Mouse (Mus musculus) mouse embryonic stem cell (cell line): ENCODE measurements around the gene Fthl17f.
"Not testable (repeated sequence)": the region's sequence is repeated elsewhere in the genome, so short reads cannot be mapped to it uniquely, and the experiment has no call there.

Experiments used
- in situ Hi-C, 2 experiments: fragments of 300-500 bp; cut with MboI; formaldehyde crosslinking; loops; 1 replicate in 1 of 2; 3 replicates in 1 of 2; pipeline ENCODE4 v1.14.3; 2019 to 2020; ENCODE audit warnings: low sequenced_read_pairs in 2 of 2, low pct_unique_long_range_greater_than_20kb in 1 of 2, mixed read lengths in 1 of 2; ENCODE audit not compliant: unreplicated experiment in 1 of 2

Fthl17f gene

DNA sequence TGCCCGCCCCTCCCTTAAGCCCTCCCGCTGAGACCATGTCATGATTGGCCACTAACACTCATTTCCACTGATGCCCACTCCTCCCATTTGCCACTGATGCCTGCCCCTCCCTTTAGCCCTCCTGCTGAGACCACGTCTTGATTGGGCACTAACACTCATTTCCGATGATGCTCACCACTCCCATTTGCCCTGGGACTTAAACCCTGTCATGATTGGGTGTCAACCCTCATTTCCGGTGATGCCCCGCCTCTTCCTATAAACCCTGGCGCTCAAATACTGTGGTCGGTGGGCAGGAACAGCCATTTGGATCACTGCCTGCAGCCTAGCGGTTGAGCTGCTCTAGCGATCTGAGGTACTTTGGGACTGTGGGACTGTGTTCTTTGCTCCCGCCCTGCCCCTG lies at the start of gene Fthl17f:
Gene Fthl17f (plus strand): TSS at position 301 of the 400 bp plus-strand sequence.
- in situ Hi-C loops = not testable (repeated sequence)

DNA sequence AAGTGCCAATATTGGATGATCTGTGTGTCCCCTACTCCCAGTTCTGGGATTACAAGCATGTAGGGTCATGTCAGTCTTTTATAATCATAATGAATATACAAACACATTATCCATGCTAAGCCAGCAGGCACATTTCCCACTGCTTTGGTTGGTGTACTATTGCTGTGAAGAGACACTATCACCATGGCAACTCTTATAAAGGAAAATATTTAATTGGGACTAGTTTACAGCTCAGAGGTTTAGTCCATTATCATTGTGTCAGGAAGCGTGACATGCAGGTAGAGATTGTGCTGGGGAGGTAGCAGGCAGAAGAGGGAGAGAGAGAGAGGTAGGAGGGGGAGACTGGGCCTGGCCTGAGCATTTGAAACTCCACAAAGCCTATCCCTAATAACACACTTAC lies 46.7 kb upstream of the Fthl17f start:
- in situ Hi-C loops = no loop called here

DNA sequence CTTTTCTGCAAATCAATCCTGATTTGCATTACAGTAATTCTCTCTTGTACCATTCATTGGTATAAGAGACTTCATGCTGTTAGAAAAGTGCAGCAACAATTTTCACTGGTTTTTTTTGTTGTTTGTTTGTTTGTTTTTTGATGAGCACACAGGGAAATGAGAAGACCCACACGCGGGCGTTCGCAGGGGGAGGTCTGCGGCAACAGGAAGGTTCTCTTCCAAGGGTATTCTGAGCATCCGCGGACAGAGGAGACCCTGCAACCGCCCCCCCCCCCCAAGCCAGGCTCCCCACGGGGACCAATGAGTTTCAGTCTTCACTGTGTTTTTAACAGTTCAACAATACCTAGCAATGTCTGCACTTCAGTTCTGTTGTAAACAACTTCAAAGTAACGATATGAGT lies 43.3 kb upstream of the Fthl17f start:
- in situ Hi-C loops = no loop called here

DNA sequence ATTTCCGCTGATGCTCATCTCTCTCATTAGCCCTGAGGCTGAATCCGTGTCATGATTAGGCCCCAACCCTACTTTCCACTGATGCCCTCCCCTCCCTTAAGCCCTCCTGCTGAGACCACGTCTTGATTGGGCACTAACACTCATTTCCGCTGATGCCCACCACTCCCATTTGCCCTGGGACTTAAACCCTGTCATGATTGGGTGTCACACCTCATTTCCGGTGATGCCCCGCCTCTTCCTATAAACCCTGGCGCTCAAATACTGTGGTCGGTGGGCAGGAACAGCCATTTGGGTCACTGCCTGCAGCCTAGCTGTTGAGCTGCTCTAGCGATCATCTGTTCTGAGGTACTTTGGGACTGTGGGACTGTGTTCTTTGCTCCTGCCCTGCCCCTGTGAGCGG lies 29.6 kb upstream of the Fthl17f start, which contains the start of gene Fthl17e:
Gene Fthl17e (plus strand): TSS at position 301 of the 400 bp plus-strand sequence.
- in situ Hi-C loops = not testable (repeated sequence)

DNA sequence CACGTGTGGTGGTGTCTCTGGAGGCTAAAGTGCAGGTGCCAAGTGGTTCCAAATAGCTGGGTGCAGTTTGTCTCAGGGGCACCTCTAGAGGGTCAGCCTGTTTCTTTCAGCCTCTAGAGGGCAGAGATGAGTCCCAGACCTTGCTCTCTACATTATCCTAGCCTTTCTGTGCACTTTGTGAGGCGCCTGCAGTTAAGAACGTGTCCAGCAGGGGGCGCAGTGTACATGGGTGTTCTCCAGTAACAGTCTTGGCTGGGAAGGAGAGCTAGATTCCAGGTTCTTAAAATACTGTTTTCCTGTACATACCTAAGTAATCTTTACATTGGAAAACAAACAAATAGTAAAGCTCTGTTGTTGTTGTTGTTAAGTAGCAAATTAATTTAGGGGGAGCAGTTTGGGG lies 21.2 kb upstream of the Fthl17f start:
- in situ Hi-C loops = not testable (repeated sequence)

DNA sequence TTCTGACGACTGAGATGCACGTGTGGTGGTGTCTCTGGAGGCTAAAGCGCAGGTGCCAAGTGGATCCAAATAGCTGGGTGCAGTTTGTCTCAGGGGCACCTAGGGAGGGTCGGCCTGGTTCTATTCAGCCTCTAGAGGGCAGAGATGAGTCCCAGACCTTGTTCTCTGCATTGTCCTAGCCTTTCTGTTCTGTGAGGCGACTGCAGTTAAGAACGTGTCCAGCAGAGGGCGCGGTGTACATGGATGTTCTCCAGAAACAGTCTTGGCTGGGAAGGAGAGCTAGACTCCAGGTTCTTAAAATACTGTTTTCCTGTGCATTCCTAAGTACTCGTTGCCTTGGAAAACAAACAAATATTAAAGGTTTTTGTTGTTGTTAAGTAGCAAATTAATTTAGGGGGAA lies 1.9 kb upstream of the Fthl17f start:
- in situ Hi-C loops = not testable (repeated sequence)

DNA sequence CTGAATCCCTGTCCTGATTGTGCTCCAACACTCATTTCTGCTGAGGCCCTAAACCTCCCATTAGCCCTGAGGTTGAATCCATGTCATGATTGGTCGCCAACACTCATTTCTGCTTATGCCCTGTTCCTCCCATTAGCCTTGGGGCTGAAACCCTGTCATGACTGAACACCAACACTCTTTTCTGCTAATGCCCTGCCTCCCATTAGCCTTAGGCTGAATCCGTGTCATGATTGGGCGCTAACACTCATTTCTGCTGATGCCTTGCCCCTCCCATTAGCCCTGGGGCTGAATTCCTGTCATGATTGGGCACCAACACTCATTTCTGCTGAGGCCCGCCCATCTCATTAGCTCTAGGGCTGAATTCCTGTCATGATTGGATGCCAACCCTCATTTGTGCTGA lies 714 bp upstream of the Fthl17f start:
- in situ Hi-C loops = no loop called here

DNA sequence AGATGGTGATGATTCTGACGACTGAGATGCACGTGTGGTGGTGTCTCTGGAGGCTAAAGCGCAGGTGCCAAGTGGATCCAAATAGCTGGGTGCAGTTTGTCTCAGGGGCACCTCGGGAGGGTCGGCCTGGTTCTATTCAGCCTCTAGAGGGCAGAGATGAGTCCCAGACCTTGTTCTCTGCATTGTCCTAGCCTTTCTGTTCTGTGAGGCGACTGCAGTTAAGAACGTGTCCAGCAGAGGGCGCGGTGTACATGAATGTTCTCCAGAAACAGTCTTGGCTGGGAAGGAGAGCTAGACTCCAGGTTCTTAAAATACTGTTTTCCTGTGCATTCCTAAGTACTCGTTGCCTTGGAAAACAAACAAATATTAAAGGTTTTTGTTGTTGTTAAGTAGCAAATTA lies 14.9 kb downstream of the Fthl17f start:
- in situ Hi-C loops = not testable (repeated sequence)

DNA sequence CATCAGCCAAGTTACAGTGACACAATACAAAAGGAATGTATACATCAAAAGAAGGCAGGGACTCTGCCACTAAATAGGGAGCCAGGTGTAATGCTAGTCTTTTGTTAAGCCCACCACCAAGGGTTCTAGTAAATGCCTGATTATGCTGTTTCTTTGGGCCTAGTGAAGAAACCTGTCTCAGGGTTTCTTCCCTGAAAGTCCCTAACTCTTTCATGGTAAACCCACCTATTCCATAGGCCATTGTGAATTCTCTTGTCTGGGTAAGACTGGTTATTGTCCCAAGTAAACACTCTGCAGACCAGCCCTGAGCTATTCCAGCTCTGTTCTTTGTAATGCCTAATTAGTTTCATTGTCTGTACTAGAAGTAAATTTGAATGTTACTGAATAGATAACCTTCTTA lies 32.3 kb downstream of the Fthl17f start:
- in situ Hi-C loops = not testable (repeated sequence)

DNA sequence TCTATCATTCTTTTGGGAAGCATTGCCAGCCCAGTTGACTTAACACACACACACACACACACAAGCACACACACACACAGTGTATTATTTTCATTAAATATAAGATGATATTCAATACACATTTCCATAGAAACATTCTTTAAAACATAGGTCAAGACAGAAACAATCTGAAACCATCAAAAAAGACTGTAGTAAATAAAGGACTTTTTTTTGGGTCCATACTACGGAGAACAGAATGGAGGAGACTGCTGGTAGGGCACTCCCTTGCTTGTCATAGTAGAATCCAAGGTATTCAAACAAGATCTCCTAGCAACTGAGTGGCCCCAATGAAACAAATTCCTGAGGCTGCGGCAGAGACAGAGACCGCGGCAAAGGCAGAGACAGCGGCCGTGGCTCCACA lies 41.4 kb downstream of the Fthl17f start, which contains the start of gene 4930402K13Rik:
Gene 4930402K13Rik (plus strand): TSS at position 301 of the 400 bp plus-strand sequence.
- in situ Hi-C loops = no loop called here

DNA sequence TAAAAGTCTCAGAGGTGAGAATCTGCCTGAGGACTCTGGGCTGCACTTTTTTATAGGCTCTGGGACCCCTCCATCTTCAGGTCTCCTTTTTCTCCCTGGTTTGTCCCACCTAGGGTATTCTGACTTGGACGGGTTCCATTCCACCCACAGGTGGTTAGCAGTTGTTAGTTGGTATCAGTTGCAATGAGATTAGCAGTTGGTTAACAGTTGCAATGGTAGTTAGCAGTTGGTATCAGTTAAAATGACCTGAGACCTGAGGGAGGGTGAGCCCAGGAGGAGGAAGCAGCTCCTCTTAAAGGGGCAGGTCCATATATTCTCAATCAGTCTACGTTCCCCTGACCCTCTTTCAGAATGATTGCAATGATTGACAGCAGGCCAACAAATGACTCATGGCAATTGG lies 47.6 kb downstream of the Fthl17f start:
- in situ Hi-C loops = no loop called here
